Mouse (Mus musculus) adrenal gland, postnatal 36 days (tissue): Measurements from ENCODE around the gene Dkk1. TPM values are rescaled to one million over a fixed set of nuclear protein-coding genes. Genes with fewer than 3 reads are reported as not detected.

ENCODE experiments used
- DNase-seq, 2 experiments: peaks; one replicate each; pipeline ENCODE4 v3.0.0; 2021; ENCODE audit warnings: mixed read lengths in 1 of 2
- long read RNA-seq, 2 experiments: library from polyadenylated mRNA; stranded (forward); transcript quantifications; one replicate each; pipeline ENCODE4 v2.0.0; 2021; ENCODE audit warnings: borderline sequencing depth in 2 of 2
- total RNA-seq, 2 experiments: library from RNA; stranded (reverse); gene quantifications; 2 replicates each; pipeline ENCODE4 v1.2.3; 2021

Dkk1 gene
- total RNA-seq: not detected
- long read RNA-seq, experiment 1: 0 reads
- long read RNA-seq, experiment 2: 0 reads

DNA sequence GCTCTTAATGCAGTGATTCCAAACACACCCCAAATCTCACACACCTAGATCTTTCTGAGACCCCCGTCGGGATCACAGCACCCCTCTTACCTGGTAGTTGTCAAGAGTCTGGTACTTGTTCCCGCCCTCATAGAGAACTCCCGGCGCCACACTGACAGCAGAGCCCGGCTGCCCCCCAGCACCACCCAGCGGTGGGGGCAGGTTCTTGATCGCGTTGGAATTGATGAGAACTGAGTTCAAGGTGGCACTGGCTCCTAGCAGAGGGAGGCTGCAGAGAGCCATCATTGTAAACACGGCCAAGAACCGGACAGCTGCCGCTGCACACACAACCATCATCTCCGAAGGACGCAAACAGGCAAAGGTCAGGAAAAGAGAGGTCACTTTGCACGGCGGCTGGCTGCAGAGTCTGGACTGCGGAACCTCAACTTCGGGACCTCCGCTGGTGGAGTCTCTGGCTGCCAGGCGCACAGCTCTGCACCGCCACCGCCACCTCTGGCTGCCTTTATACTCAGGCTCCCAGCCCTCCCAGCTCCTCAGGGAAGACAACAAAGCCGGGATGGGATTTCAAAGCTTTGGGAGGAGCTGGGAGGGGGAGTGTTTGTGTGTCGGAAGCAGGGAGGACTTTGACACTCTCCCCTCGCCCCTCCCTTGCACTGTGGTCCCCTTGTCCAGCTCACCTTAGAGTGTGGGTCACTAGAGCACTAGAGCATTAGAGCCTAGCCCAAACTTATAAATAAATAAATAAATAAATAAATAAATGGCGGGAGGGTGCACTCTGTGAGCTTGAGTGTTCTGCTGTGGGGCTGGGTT, at the start of gene Dkk1:
Gene Dkk1 (minus strand): TSS at position 622 of the 810 bp plus-strand sequence.
- no peak for DNase-seq

GRCm38 (mm10) chr19:30586366-30586765, 36.9 kb upstream of the Dkk1 start:
- DNase-seq: no peak

- no peak for DNase-seq
Observed at GRCm38 (mm10) chr19:30564516-30564915, 15.1 kb upstream of the Dkk1 start.

- DNase-seq: no peak
Observed at GRCm38 (mm10) chr19:30563876-30564275, 14.4 kb upstream of the Dkk1 start.

GRCm38 (mm10) chr19:30558024-30558423, 8.6 kb upstream of the Dkk1 start:
- no peak for DNase-seq

DNA sequence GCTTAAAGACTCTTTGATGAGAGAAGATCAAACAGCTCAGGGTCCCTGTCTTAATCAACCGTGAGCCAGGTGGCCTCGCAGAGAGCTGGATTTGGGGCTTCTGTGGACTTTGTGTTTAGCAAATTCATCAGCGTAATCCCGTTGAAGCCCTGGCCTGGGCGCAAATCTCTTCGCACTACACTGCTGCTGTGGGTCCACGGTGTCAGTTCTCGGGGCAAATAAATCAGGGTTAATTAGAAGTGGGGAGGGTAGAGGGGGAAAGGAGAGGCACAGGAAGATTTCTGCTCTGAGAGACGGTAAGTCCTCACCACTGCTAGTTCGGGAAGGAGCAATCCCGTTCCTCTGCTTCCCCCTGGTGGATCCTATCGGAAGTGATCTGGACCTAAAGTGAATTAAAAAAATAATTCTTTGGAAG, 5.0 kb upstream of the Dkk1 start:
- DNase-seq: peak; percentile 62 to 69

DNA sequence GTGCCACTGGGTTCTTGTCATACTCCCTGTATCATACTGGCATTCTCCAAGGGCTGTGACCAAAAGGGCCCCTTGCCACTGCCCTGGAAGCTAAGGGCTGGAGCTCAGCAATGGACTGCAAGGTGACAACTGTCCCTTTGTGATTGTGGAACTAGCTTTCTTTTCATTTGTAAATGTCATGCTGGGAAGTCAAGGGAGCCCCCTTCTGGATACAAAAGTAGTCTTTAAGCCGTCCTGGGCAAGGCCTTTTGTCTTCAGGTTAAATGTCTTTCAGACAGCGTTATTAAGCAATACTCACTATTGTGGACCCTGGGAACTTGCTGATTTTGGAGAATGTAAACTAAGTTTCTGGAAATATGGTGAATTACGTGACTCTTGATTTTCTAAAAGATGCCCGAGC, 4.3 kb upstream of the Dkk1 start:
- no peak for DNase-seq

DNA sequence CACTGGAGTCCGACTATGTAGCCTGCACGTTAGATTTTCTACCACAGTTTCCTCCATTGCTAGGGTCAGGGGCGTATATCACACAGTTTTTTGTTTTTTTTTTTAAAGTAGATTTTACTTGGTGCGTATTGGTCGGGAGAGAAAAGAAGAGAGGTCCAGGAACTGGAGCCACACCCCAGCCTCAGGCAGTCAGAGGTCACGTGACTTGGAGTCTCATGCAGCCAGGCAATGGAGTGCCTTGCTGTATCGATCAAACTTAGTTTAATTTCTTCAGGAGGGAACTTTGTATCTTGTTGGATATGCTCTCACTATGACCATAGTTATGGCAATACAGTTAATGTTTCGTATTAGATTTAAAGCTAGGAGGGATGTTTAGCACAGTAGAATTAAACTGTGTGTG, 2.8 kb upstream of the Dkk1 start:
- no peak for DNase-seq

- no peak for DNase-seq
Observed at GRCm38 (mm10) chr19:30549854-30550647, 586 bp upstream of the Dkk1 start.

DNA sequence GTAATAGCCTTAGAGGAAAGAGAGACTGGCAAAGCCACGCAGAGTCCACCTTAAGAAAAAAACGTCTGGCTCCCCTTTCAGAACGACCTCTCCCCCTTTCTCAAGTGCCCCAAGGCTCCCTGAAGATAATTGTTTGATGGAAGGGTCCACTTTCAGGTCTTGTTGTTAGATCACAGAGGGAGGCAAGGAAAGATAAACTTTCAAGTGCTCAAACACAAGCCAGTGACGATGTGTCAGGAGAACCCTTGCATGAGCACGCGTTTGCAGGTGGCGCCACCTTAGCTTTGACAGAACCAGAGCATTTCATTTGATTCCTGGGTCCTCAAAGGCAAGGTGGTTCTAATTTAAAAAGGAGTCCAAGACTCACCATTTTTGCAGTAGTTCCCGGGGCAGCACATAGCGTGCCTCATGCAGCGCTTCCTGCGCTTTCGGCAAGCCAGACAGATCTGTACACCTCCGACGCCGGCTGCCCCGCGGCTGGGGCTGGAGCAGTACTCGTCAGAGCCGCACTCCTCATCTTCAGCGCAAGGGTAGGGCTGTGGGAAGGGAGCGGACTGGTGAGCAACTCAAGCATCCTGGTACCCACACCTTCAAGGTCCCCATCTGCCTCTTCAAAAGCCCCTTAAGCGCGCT, 938 bp downstream of the Dkk1 start:
- DNase-seq: no peak

- DNase-seq: peak in 1 of 2 experiments; percentile 10
Observed at GRCm38 (mm10) chr19:30539365-30539941, 10.0 kb downstream of the Dkk1 start.

- DNase-seq: no peak
Observed at GRCm38 (mm10) chr19:30516771-30517170, 32.7 kb downstream of the Dkk1 start.

- DNase-seq: no peak
Observed at GRCm38 (mm10) chr19:30510481-30510880, 39.0 kb downstream of the Dkk1 start.

DNA sequence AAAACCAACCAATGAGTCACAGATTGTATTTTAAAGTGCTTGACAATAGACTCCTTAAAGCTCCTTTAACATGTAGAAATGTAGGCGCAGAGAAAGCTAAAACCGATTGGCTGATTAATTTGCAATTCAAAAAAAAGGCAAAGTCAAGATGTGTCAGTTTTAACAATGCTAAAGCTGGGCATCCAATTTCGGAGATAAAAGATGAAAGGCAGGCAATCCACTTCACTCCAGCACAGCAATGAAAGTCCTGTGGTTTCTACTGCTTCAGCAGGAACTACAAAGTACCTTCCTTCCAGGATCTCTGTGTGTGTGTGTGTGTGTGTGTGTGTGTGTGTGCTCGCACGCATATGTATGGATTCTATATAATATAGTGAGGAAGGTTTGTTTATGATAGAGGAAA, 44.0 kb downstream of the Dkk1 start:
- DNase-seq: no peak
